Mouse (Mus musculus): Measurements from ENCODE around the gene Spsb1. TPM values are rescaled to one million over a fixed set of nuclear protein-coding genes. Genes with fewer than 3 reads are reported as not detected.

Spsb1 gene
- total RNA-seq, 2 experiments from 2014 or later = 30.3 to 33.3 TPM

DNA sequence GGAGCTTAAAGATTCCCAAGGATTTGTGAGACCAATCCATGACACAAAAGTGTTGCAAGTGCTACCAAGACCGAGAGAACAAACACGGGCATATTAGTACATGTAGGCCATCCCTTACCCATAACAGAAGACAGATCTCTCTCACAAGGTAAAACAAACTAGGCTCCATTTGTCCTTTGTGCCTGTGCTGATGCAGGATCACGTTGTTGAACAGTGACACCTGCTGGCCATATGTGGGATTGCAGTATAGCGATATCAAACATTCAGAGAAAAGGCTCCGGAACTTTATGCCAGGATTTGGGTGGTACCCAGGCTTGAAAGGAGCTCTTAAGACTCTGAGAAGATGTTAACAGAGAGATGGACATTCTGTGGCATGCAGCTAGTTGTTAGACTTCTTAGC lies 3.7 kb upstream of the Spsb1 start:
- no peak overlapping the region for H3K27ac ChIP-seq
- DNase-seq (ENCODE audit: low spot score in 2 of 2) = peak; percentile 65 to 86
- TF ChIP-seq CTCF (conservative IDR thresholded peaks at IDR 0.05) = peak; percentile 99
- no peak overlapping the region for H3K4me3 ChIP-seq

DNA sequence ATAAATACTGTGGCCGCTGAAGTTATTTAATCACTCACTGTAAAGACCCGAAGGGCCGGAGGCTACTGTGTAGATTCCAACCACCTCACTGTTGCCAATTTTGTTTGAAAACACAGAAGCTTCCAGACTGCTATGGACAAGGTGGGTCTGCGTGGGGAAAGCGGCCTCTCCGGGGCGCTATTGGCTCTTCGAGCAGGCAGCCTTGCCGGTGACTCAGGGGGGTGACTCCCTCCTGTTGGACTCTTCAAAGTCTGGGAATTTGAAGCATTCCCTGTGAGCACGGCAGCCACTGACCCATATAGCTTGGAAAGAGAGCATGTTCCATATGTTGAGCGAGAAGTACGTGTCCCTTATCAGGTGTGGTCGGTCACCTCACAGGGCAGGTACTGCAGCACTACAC lies 1.2 kb upstream of the Spsb1 start:
- Histone ChIP-seq H3K27ac (no peak overlapping the region), H3K4me3 (no peak overlapping the region)
- no peak for DNase-seq (ENCODE audit: low spot score in 2 of 2)
- TF ChIP-seq CTCF (conservative IDR thresholded peaks at IDR 0.05) = no peak

DNA sequence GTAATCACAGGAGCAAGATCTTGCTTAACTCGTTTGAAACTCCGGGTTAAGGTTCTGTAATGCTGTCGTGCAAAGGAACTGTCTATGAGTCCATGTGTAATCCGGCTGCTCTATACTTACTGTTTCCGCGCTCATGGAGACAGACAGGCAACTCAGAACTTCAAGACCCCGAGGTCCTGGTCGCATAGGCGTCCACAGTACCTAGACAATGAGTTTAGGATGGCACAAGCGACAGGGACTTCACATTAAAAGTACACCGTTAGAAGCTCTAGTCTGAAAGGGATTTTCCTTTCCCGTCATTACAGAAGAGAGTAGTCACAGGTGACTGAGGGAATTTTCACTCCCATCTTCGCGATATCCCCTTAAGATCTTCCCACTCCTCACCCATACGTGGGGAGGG lies 788 bp upstream of the Spsb1 start:
- no peak for TF ChIP-seq CTCF (conservative IDR thresholded peaks at IDR 0.05)
- no peak for DNase-seq (ENCODE audit: low spot score in 2 of 2)
- peak overlapping the region; percentile 51; the same call in 1 of the 2 replicates for H3K27ac ChIP-seq
- peak overlapping the region; percentile 93 for H3K4me3 ChIP-seq

DNA sequence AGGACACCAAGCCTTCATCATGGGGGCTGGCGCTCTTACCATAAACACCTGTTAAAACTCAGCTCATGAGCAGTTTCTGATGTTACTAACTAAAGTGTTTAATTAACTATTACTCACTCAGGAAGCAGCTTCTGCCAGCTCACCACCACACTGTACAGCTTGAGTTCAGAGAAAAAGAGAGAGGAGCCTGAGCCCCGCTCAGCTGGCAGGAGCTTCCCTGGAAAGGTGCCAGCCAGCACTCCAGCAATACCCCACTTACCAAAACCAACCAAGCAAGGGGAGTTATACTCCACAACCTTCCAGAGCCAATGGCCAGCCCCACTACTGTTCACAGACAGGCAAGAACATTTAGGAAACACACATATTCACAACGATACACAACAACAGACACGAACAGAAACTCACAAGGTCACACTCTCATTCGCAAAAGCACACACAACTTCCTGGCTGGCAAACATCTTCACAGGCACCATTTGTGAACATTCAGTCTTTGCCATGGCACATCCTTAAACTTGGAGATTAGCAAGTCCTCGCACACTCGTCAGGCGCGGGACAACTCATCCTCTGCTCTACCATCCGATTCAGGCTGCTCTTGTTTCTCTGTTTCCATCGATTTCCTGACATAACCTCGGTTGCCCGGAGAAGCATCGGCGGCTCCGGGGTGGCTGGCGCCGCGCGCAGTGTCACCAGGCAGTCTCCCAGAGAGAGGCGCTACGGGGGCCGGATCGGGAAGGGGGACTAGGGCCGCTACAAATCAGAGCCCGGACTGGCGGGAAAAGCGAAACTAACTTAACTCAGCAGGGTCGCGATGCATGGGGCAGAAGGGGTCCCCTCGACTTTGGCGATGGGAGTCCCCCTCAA lies 992 bp downstream of the Spsb1 start:
- DNase-seq (ENCODE audit: low spot score in 2 of 2) = peak; percentile 22 to 57
- H3K27ac ChIP-seq = peak overlapping the region; percentile 89
- no peak for TF ChIP-seq CTCF (conservative IDR thresholded peaks at IDR 0.05)
- peak overlapping the region; percentile 93 for H3K4me3 ChIP-seq

DNA sequence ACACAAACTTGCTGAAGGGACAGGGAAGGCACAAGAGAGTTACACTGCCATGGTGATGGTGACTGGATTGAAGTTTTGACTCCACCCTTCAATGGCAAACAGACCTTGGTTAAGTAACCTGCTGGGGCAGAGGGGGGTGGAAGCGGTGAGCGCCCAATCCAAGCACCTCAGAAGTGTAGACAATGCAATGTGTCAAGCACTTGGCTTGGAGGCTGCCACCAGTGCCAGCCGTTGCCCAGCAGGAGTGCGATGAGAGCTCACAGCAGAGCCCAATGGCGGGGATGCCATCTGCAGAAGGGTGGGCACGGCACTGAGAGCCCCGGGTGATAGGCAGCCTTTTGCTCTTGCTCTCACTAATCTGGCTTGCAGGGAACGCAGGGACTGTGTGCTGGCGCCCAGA lies 2.6 kb downstream of the Spsb1 start:
- DNase-seq (ENCODE audit: low spot score in 2 of 2) = no peak
- Histone ChIP-seq H3K27ac (0 out of 2 replicates have a peak overlapping the region, but pooled peaks have one; percentile 10), H3K4me3 (peak overlapping the region; percentile 13; the same call in 1 of the 2 replicates)
- TF ChIP-seq CTCF (conservative IDR thresholded peaks at IDR 0.05) = no peak

DNA sequence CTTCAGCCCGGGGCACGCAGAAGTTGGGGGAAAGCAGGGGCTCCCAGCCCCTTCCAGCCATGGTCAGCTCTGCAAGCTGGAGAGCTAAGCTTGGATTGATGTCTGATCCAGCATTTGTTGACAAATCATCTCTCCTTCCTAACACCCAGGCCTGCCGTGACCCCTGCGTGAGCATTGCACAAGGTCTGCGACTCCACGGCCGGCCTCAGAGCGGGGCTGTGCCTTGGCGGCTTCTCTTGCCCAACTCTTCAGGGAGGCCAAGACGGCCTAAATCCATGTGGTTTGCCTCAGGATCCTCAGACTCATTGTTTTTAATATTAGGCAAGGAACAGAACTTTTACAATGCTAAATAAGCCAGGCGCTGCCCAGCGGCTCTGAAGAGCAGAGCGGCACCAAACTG lies 3.6 kb downstream of the Spsb1 start:
- Histone ChIP-seq H3K27ac (no peak overlapping the region), H3K4me3 (no peak overlapping the region)
- DNase-seq (ENCODE audit: low spot score in 2 of 2) = no peak
- TF ChIP-seq CTCF (conservative IDR thresholded peaks at IDR 0.05) = no peak

DNA sequence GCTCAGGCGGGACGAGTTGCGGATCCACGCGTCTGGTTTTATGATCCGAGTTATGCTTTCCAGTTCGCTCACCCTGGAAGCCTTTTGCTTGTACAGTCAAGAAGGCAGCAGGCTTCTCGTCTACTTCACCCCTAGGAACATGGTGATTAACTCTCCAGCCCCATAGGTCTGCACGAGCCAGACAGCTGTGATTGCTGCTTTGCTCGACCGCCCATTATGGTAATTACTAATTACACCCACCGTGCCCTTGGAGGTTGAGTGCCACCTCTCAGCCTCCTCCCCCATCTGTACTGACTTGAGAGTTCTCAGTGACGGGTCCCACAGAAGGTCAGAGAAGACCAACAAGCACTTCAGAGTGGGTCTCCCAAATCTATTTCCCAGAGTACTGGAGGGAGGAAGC lies 5.2 kb downstream of the Spsb1 start:
- no peak overlapping the region for H3K27ac ChIP-seq
- no peak for DNase-seq (ENCODE audit: low spot score in 2 of 2)
- TF ChIP-seq CTCF (conservative IDR thresholded peaks at IDR 0.05) = no peak
- no peak overlapping the region for H3K4me3 ChIP-seq

DNA sequence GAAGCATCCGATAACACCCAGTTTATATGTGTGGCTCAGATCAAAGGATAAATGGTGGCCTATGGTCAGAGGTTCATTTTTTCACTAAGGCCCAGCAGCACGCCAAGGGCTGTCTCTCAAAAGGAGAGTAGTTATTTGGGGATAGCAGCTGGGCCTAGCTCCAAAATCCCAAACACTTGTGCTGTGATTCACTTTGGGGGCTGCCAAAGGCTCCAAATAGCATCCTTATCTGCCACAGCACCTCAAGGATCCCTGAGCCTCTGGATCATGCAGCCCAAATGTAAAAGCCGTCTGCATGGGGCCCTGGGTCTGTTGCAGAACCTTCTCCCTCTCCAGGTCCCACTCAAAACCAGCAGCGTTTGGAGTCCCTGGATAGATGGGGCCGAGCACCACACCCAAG lies 6.7 kb downstream of the Spsb1 start:
- DNase-seq (ENCODE audit: low spot score in 2 of 2) = no peak
- no peak overlapping the region for H3K27ac ChIP-seq
- no peak for TF ChIP-seq CTCF (conservative IDR thresholded peaks at IDR 0.05)
- no peak overlapping the region for H3K4me3 ChIP-seq

DNA sequence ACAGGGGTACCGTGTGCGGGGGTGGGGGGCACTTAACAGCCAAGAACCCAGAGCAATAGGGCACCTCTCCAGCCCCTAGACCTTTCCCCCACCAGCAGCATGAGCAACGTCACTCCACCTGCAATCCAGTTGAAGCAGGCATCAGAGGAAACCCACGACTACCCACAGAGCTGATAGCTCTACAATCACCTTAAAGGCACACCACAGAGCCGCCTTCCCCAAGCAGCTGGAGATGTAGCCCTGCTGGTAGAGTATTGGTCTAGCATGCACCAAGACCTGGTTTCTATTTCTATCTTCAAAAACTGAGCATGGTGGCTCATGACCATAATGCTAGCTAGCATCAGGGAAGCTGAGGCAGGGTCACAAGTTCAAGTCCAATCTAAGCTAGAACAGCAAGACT lies 7.4 kb downstream of the Spsb1 start:
- H3K27ac ChIP-seq = no peak overlapping the region
- DNase-seq (ENCODE audit: low spot score in 2 of 2) = no peak
- no peak overlapping the region for H3K4me3 ChIP-seq
- TF ChIP-seq CTCF (conservative IDR thresholded peaks at IDR 0.05) = no peak; the same call in 1 of the 2 replicates

DNA sequence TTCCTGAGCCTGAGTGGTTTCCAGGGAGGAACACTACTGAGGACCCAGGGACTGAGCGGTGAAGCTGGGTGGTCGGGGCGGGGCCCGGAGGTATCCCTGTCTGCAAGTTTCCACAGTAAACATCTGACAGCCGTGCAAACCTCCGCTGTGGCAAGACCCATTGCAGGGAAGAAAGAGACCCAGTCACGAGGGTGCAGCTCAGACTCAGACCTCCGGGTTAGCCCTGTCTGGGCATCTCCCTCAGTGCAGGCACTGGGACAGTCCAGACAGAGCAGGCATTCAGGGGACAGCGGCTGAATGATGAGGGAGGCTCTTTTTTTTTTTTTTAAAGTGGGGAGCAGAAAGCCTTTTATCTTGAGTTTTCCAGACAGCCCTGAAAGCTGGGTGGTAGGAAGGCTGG lies 9.6 kb downstream of the Spsb1 start:
- no peak for DNase-seq (ENCODE audit: low spot score in 2 of 2)
- no peak for TF ChIP-seq CTCF (conservative IDR thresholded peaks at IDR 0.05)
- peak overlapping the region; percentile 43; the same call in 1 of the 2 replicates for H3K27ac ChIP-seq
- H3K4me3 ChIP-seq = no peak overlapping the region

DNA sequence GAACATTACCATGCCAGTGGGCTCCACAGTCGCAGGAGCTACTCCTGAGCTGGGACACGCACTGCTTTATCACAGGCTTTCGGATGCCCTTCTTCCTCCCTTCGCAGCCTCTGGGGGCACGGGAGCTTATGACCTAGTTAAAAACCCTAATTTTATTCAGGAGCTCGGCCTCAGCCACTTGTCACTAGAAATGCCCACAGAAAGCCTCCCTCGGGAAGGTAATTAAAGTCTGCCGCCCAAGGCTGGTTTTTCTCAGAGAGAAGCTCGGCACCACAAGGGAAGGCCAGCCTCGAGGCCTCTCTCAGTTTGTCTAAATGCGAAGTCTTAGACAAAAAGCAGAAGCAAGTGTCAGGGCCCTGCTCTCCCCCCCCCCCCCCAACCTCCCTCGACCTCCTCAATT lies 10.6 kb downstream of the Spsb1 start:
- DNase-seq (ENCODE audit: low spot score in 2 of 2) = no peak
- no peak for TF ChIP-seq CTCF (conservative IDR thresholded peaks at IDR 0.05)
- Histone ChIP-seq H3K4me3 (no peak overlapping the region), H3K27ac (no peak overlapping the region)

DNA sequence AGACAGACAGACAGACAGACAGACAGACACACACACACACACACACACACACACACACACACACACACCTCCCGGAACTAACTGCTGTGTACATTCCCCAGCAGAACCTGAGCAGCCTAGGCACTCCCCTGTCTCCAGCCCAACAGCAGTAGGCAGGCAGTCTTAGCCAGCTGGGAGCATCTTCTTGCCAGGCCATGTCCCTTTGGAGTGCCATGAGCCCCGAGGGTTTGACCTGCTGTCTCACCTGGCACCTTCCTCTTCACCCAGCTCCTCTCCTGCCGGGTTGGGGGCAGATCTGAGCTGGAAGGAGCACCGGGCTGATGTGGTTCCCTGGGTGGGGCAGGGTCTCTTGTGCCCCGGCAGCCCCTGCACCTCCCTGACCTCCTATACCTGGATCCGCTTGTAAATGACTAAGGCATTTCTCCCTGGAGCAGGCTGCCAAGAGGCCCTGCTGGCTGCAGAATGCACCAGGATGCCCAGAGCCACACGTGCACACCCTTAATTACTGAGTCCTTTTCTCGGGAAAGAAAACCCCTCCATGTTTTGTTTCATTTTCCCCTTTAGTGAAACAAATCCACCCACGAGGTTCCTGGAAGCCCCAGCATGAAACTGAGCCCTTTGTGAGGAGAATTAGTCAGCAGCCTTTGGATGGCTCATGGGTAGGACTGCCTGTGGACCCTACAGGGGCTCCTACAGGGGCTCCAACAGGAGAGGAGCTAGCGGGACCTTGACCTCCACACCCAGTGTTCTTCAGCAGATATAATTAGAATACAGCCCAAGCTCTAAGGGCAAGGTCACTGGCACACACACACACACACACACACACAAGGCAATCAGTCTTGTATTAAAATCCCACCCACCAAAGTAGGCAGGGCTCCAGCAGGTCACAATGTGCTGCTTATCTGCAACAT lies 11.8 kb downstream of the Spsb1 start:
- Histone ChIP-seq H3K4me3 (peak overlapping the region; percentile 6; the same call in 1 of the 2 replicates), H3K27ac (peak overlapping the region; percentile 11; the same call in 1 of the 2 replicates)
- no peak for DNase-seq (ENCODE audit: low spot score in 2 of 2)
- TF ChIP-seq CTCF (conservative IDR thresholded peaks at IDR 0.05) = no peak
